Comparison of ENCODE assay signal across 20 mouse cellular contexts in the genomic region with DNA sequence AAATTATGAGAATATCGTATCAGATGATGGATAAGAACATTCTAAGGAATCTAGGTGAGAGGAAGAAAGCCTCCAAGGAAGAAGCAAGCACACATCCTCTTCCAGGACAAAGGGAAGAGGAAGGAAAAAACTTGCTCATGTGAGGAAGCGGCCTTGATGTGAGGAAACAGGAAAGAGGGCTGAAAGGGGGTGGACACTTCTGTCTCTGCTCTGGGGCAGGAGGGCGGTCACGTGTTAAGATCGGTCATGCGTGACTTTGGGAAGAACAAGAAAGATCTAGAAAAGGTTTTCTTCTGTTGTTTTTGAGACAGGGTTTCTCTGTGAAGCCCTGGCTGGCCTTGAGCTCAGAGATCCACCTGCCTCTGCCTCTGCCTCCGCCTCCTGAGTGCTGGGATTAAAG. TPM values are rescaled to one million over a fixed set of nuclear protein-coding genes. Genes with fewer than 3 reads are reported as not detected.
DNase-seq lines count a peak whose midpoint lies in the region; ATAC-seq and TF ChIP-seq lines count a peak whose summit lies in the region.
"Had no signal": no experiment of that assay in that cellular context is flagged by ENCODE, and none has a peak within 500 bp of the region (broad histone marks: within the 10 kb centered on the region; RNA-seq: fewer than 3 reads in every experiment).

No protein-coding gene starts in this region.

- TF ChIP-seq CTCF in heart, postnatal 0 days (IDR thresholded peaks at IDR 0.05; ENCODE audit: low read depth): no peak
- TF ChIP-seq CTCF in stomach, postnatal 0 days (IDR thresholded peaks at IDR 0.05; ENCODE audit: low read depth): no peak

- DNase-seq in heart, postnatal 0 days (ENCODE audit: low spot score): no peak
- no peak for DNase-seq in heart, postnatal 10 days
- no peak for DNase-seq in stomach, postnatal 0 days (ENCODE audit: low spot score)
- DNase-seq in kidney, postnatal 4 days: peak; percentile 38 to 51
- DNase-seq in yolk sac, embryonic 10.5 days (ENCODE audit: low spot score): peak; percentile 46
- no peak for DNase-seq in Muller cell, postnatal 12 days (ENCODE audit: inconsistent ontology term)
- DNase-seq in testis, postnatal 14 days (ENCODE audit: low spot score): no peak
- DNase-seq: B cell, adult 2 months; cerebellum, postnatal 25 days; gastrocnemius, adult 2 months; lung, embryonic 14.5 days; right cerebral cortex, adult 18-20 months; thymus, postnatal 14 days had no signal

- no peak for TF ChIP-seq EP300 in heart, postnatal 0 days (IDR thresholded peaks at IDR 0.05; ENCODE audit: low read depth)
- TF ChIP-seq EP300 in stomach, postnatal 0 days (optimal IDR thresholded peaks at IDR 0.05): no peak

- no peaks in the 10 kb centered on the region for H3K36me3 ChIP-seq in heart, postnatal 0 days (replicated peaks; ENCODE audit: control insufficient read depth, insufficient read depth, low read length)
- H3K36me3 ChIP-seq in stomach, embryonic 16.5 days (ENCODE audit: control insufficient read depth, insufficient read depth, low read length): no peaks in the 10 kb centered on the region
- no peaks in the 10 kb centered on the region for H3K36me3 ChIP-seq in stomach, postnatal 0 days (ENCODE audit: control insufficient read depth, insufficient read depth, low read length)
- H3K36me3 ChIP-seq: embryonic facial prominence, embryonic 12.5 days; heart, embryonic 10.5 days; hindbrain, embryonic 13.5 days; midbrain, embryonic 13.5 days had no signal

- H3K27me3 ChIP-seq in heart, postnatal 0 days (ENCODE audit: control insufficient read depth, insufficient read depth, low read length): no peaks in the 10 kb centered on the region
- no peaks in the 10 kb centered on the region for H3K27me3 ChIP-seq in stomach, embryonic 16.5 days (ENCODE audit: control insufficient read depth, insufficient read depth, low read length)
- no peaks in the 10 kb centered on the region for H3K27me3 ChIP-seq in stomach, postnatal 0 days (ENCODE audit: control insufficient read depth, insufficient read depth, low read length)
- H3K27me3 ChIP-seq: embryonic facial prominence, embryonic 12.5 days; forebrain, embryonic 12.5 days; hindbrain, embryonic 13.5 days; midbrain, embryonic 13.5 days had no signal

- H3K4me3 ChIP-seq in heart, postnatal 0 days (ENCODE audit: low read depth, low read length): no peak overlapping the region
- no peak overlapping the region for H3K4me3 ChIP-seq in stomach, embryonic 16.5 days (replicated peaks; ENCODE audit: low read length)
- no peak overlapping the region for H3K4me3 ChIP-seq in stomach, postnatal 0 days (ENCODE audit: low read depth, low read length)
- H3K4me3 ChIP-seq: embryonic facial prominence, embryonic 12.5 days; forebrain, embryonic 12.5 days; gastrocnemius, adult 2 months; heart, embryonic 10.5 days; hindbrain, embryonic 13.5 days; midbrain, embryonic 13.5 days had no signal

- WGBS in heart, postnatal 0 days: 81% methylated on average over 7 of the region's 7 CpGs
- WGBS in stomach, embryonic 16.5 days: 86% methylated on average over 7 of the region's 7 CpGs
- WGBS in stomach, postnatal 0 days: 92% methylated on average over 7 of the region's 7 CpGs

- H3K27ac ChIP-seq in heart, postnatal 0 days (ENCODE audit: low read depth): peak overlapping the region; percentile 3; the same call in 1 of the 2 replicates
- H3K27ac ChIP-seq in stomach, embryonic 16.5 days (ENCODE audit: low read length): peak overlapping the region; percentile 30; the same call in 1 of the 2 replicates
- no peak overlapping the region for H3K27ac ChIP-seq in stomach, postnatal 0 days (replicated peaks)
- H3K27ac ChIP-seq: embryonic facial prominence, embryonic 12.5 days; forebrain, embryonic 12.5 days; gastrocnemius, adult 2 months; heart, embryonic 10.5 days; hindbrain, embryonic 13.5 days; midbrain, embryonic 13.5 days had no signal

- H3K9ac ChIP-seq in heart, postnatal 0 days (replicated peaks; ENCODE audit: low read depth, low read length): no peak overlapping the region
- no peak overlapping the region for H3K9ac ChIP-seq in stomach, embryonic 16.5 days (ENCODE audit: low read length)
- no peak overlapping the region for H3K9ac ChIP-seq in stomach, postnatal 0 days (ENCODE audit: low read length)
- H3K9ac ChIP-seq: embryonic facial prominence, embryonic 12.5 days; forebrain, embryonic 12.5 days; hindbrain, embryonic 13.5 days; lung, embryonic 14.5 days; midbrain, embryonic 13.5 days had no signal

- ATAC-seq in heart, postnatal 0 days (ENCODE audit: insufficient read depth, low read depth): no peak
- no peak for ATAC-seq in stomach, embryonic 16.5 days (ENCODE audit: insufficient read depth, low FRiP score)
- ATAC-seq in stomach, postnatal 0 days (ENCODE audit: low FRiP score, low TSS enrichment): no peak
- ATAC-seq: midbrain, embryonic 13.5 days had no signal

- peaks cover 9% of the 10 kb centered on the region for H3K4me1 ChIP-seq in heart, postnatal 0 days (ENCODE audit: control insufficient read depth, insufficient read depth)
- peaks cover 17% of the 10 kb centered on the region for H3K4me1 ChIP-seq in stomach, embryonic 16.5 days (ENCODE audit: control insufficient read depth, insufficient read depth, low read length)
- H3K4me1 ChIP-seq in stomach, postnatal 0 days (replicated peaks; ENCODE audit: control insufficient read depth, insufficient read depth): peaks cover 5% of the 10 kb centered on the region; the same call in 1 of the 2 replicates

- H3K9me3 ChIP-seq in heart, postnatal 0 days (replicated peaks; ENCODE audit: control insufficient read depth, low read length): no peaks in the 10 kb centered on the region
- H3K9me3 ChIP-seq in stomach, embryonic 16.5 days (replicated peaks; ENCODE audit: control insufficient read depth, low read length): no peaks in the 10 kb centered on the region
- no peaks in the 10 kb centered on the region for H3K9me3 ChIP-seq in stomach, postnatal 0 days (ENCODE audit: control insufficient read depth, low read length)
- H3K9me3 ChIP-seq: embryonic facial prominence, embryonic 12.5 days; forebrain, embryonic 12.5 days; heart, embryonic 10.5 days; hindbrain, embryonic 13.5 days; midbrain, embryonic 13.5 days had no signal

- intact Hi-C loops in heart, postnatal 10 days (cut with DNase I): no loop called here

- no peak overlapping the region for H3K4me2 ChIP-seq in heart, postnatal 0 days (ENCODE audit: low read depth, low read length)
- H3K4me2 ChIP-seq in stomach, embryonic 16.5 days (ENCODE audit: low read depth, low read length): no peak overlapping the region
- no peak overlapping the region for H3K4me2 ChIP-seq in stomach, postnatal 0 days (replicated peaks; ENCODE audit: low read depth)
- H3K4me2 ChIP-seq: embryonic facial prominence, embryonic 12.5 days; forebrain, embryonic 12.5 days; hindbrain, embryonic 13.5 days; lung, embryonic 14.5 days; midbrain, embryonic 13.5 days had no signal

RNA-seq across cellular contexts. Expression of gene Jmjd1c, which starts 52.7 kb away (rescaled TPM):
- 42.4 and 55.3 TPM in 2 replicates for total RNA-seq in heart, postnatal 0 days (2014; rRNA removed; ENCODE audit: low replicate concordance)
- polyA plus RNA-seq in heart, postnatal 0 days (2015; fragmentation: Nextera tagmentation; extraction: Ambion mirVana): 28.1 and 29.0 TPM in 2 replicates
- total RNA-seq in heart, postnatal 10 days (2021): 10 to 100 TPM; 55.9 to 64.7 TPM
- 26.7 and 30.3 TPM in 2 replicates for polyA plus RNA-seq in stomach, embryonic 16.5 days (2015; fragmentation: Nextera tagmentation; extraction: Ambion mirVana)
- polyA plus RNA-seq in stomach, postnatal 0 days (2015; fragmentation: Nextera tagmentation; extraction: Ambion mirVana): 28.8 and 30.7 TPM in 2 replicates

RNA-seq across cellular contexts. Expression of gene Reep3, which starts 53.5 kb away (rescaled TPM):
- 24.0 and 26.6 TPM in 2 replicates for total RNA-seq in heart, postnatal 0 days (2014; rRNA removed; ENCODE audit: low replicate concordance)
- 25.6 and 26.8 TPM in 2 replicates for polyA plus RNA-seq in heart, postnatal 0 days (2015; fragmentation: Nextera tagmentation; extraction: Ambion mirVana)
- 10 to 100 TPM; 41.5 to 41.9 TPM for total RNA-seq in heart, postnatal 10 days (2021)
- polyA plus RNA-seq in stomach, embryonic 16.5 days (2015; fragmentation: Nextera tagmentation; extraction: Ambion mirVana): 44.0 and 52.0 TPM in 2 replicates
- polyA plus RNA-seq in stomach, postnatal 0 days (2015; fragmentation: Nextera tagmentation; extraction: Ambion mirVana): 38.2 and 38.6 TPM in 2 replicates
- total RNA-seq: MEL had no signal

Comparison
In these comparisons a context has a peak if more than half of its experiments do, and no peak if none do; other contexts are left out.
1. DNase-seq: peak in kidney, postnatal 4 days (2 of 2) and yolk sac, embryonic 10.5 days (single experiment); none in heart, postnatal 0 days (single experiment), heart, postnatal 10 days (0 of 2), stomach, postnatal 0 days (single experiment), Muller cell, postnatal 12 days (single experiment) and testis, postnatal 14 days (single experiment).